Mouse (Mus musculus): ENCODE measurements around the gene Ttc17. TPM values are rescaled to one million over a fixed set of nuclear protein-coding genes. Genes with fewer than 3 reads are reported as not detected.

Ttc17 gene
- total RNA-seq, 2 experiments from 2014 or later: 34.6 to 36.5 TPM

GRCm38 (mm10) chr2:94384483-94384882 lies 22.0 kb downstream of the Ttc17 start:
- DNase-seq (ENCODE audit: low spot score in 2 of 2): peak; percentile 17 to 39

- DNase-seq (ENCODE audit: low spot score in 2 of 2): no peak
These were observed 25.3 kb downstream of the Ttc17 start for GRCm38 (mm10) chr2:94381057-94381647.

GRCm38 (mm10) chr2:94378678-94379077 lies 27.8 kb downstream of the Ttc17 start:
- DNase-seq (ENCODE audit: low spot score in 2 of 2): no peak

GRCm38 (mm10) chr2:94371093-94371492 lies 35.4 kb downstream of the Ttc17 start:
- DNase-seq (ENCODE audit: low spot score in 2 of 2): no peak

- DNase-seq (ENCODE audit: low spot score in 2 of 2): no peak
These were observed 42.7 kb downstream of the Ttc17 start for GRCm38 (mm10) chr2:94363821-94364220.

GRCm38 (mm10) chr2:94360398-94360973 lies 46.0 kb downstream of the Ttc17 start:
- no peak for DNase-seq (ENCODE audit: low spot score in 2 of 2)

GRCm38 (mm10) chr2:94348165-94348591 lies 58.3 kb downstream of the Ttc17 start:
- no peak for DNase-seq (ENCODE audit: low spot score in 2 of 2)

- DNase-seq (ENCODE audit: low spot score in 2 of 2): no peak
These were observed 59.7 kb downstream of the Ttc17 start for GRCm38 (mm10) chr2:94346746-94347145.

- no peak for DNase-seq (ENCODE audit: low spot score in 2 of 2)
These were observed 61.9 kb downstream of the Ttc17 start for GRCm38 (mm10) chr2:94344624-94345023.

GRCm38 (mm10) chr2:94343290-94344285 lies 62.9 kb downstream of the Ttc17 start:
- DNase-seq (ENCODE audit: low spot score in 2 of 2): no peak

GRCm38 (mm10) chr2:94340769-94341168 lies 65.7 kb downstream of the Ttc17 start:
- no peak for DNase-seq (ENCODE audit: low spot score in 2 of 2)

- DNase-seq (ENCODE audit: low spot score in 2 of 2): no peak
These were observed 67.0 kb downstream of the Ttc17 start for GRCm38 (mm10) chr2:94339495-94339894.

- DNase-seq (ENCODE audit: low spot score in 2 of 2): peak; percentile 45 to 82
These were observed 70.2 kb downstream of the Ttc17 start for GRCm38 (mm10) chr2:94336336-94336735.

GRCm38 (mm10) chr2:94334742-94335046 lies 71.8 kb downstream of the Ttc17 start:
- DNase-seq (ENCODE audit: low spot score in 2 of 2): no peak

- peak in 1 of 2 experiments; percentile 28 for DNase-seq (ENCODE audit: low spot score in 2 of 2)
These were observed 72.4 kb downstream of the Ttc17 start for GRCm38 (mm10) chr2:94333841-94334741.

- DNase-seq (ENCODE audit: low spot score in 2 of 2): peak in 1 of 2 experiments; percentile 23
These were observed 73.4 kb downstream of the Ttc17 start for GRCm38 (mm10) chr2:94333086-94333485.

GRCm38 (mm10) chr2:94329336-94329735 lies 77.2 kb downstream of the Ttc17 start:
- no peak for DNase-seq (ENCODE audit: low spot score in 2 of 2)

- DNase-seq (ENCODE audit: low spot score in 2 of 2): no peak
These were observed 78.7 kb downstream of the Ttc17 start for GRCm38 (mm10) chr2:94327836-94328235.

- no peak for DNase-seq (ENCODE audit: low spot score in 2 of 2)
These were observed 86.7 kb downstream of the Ttc17 start for GRCm38 (mm10) chr2:94319780-94320179.

- DNase-seq (ENCODE audit: low spot score in 2 of 2): no peak
These were observed 90.0 kb downstream of the Ttc17 start for GRCm38 (mm10) chr2:94316526-94316925.

- DNase-seq (ENCODE audit: low spot score in 2 of 2): no peak
These were observed 102.5 kb downstream of the Ttc17 start for GRCm38 (mm10) chr2:94303984-94304383.

Measured in layer of hippocampus, postnatal 14 days (tissue).